Mouse (Mus musculus) spleen, embryonic (tissue): Measurements from ENCODE around the gene 4930524N10Rik.

Experiments
- CTCF ChIA-PET: fragments of 350-600 bp; sonication (Branson Sonifier 250); formaldehyde crosslinking; loops from one replicate; lab custom pipeline; 2022; lab: Charles Lee

The 4930524N10Rik gene

DNA sequence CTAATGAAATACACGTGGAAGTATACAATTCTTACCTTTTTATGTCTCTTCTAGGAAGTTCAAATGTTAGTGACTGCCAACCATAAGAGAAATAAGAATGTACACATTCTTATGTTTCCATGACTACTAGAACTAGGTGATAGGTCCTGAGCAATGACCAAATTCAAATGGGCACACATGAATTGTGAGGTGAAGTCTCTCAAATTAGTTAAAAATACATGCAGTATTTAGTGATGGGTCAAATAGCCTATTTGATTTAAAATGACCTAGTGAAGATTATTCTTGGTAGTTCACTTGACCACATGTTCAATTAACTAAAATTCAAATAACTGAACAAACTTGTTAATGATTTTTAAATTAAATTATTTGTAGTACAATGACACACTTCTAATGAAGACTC is at the start of gene 4930524N10Rik:
4930524N10Rik (minus strand) TSS at position 101 of the 400 bp plus-strand sequence.
- CTCF ChIA-PET = no interaction called here

DNA sequence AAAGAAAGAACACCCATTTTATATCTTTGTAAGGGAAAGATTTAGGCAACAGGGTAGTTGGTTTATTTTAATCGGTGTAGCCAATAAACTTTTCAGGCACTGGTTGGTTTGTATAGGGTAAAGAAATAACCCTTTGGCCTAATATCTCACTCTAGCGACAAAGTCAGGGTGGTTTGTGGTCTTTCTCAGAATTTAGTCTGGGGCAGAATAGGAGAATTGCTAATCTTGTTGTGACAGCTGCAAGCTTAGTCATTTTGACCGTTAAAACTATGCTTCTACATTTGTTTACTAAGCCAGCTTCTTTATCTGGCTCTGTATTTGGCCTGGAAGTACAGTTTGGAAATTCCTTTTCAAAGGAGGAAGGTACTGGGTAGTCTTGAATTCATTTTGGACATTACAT is 6.8 kb upstream of the 4930524N10Rik start:
- CTCF ChIA-PET = no interaction called here

DNA sequence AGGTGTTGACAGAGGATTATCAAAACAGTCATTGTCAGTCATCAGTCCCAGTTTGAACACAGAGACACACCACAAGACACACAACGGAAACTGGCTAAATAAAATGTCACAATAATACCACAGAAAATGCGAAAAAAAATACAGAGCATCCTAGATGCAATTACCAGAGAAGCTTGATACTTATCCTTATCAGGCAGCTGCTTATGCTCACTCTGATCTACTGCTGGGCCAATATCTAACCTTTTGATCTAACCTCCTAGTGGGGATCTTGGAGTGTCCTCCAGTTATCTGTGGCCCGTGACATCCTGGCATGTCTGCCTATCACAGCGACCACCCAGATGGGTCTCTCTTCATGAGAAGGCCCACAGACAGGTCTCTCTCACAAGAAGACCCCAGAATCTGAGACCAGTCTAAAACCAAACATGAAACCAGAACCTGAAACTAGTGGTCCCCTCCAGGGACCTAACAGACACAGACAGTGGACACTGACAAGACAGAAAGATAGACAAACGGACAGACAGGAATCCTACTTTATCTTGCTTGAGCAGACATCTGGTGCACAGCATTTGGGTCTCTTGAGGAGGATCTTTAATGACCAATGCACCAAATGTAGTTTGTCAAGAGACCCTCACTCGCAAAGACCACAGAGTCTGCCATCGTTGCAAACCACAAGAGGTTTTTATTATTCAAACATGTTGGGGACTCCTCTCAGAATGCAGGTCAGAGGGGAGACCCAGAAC is 6.3 kb upstream of the 4930524N10Rik start:
- CTCF ChIA-PET = no interaction called here

DNA sequence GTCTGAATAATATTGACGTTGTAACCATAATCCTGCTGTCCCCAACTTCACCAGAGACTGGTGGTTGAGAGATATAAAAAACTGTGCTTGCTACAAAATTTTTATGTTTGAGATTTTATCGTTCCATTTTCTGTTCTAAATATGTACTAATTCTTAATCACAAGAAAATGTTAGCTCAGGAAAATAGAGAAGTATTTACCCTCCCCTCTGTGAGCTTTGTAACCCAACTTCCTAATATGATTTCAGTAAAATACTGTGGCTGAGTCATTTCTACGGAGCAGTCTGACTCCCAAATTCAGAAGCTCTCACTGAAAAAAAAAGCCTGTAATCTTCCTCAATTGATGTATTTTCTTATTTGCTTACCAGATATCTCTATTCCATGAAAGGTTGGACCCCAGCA is 4.7 kb upstream of the 4930524N10Rik start:
- CTCF ChIA-PET = no interaction called here
